Mouse (Mus musculus) erythroblast, adult 5-6 weeks (primary cell): ENCODE results near the gene Cdkn1b. TPM values are rescaled to one million over a fixed set of nuclear protein-coding genes. Genes with fewer than 3 reads are reported as not detected.
A peak's percentile ranks its signal among the peaks of the same experiment; 100 is the strongest.

Experiments
- ATAC-seq: replicated peaks from 2 replicates; pipeline ENCODE4 v1.8.0; 2016; ENCODE audit warnings: moderate number of reproducible peaks, mild to moderate bottlenecking, moderate TSS enrichment, inconsistent platforms; ENCODE audit not compliant: poor library complexity, low FRiP score, severe bottlenecking
- total RNA-seq, 2 experiments: library from RNA; stranded (forward) in 1 of 2; stranded (reverse) in 1 of 2; fragments of 150-400 nt in 1 of 2; fragments of 200-764, 138-1000 nt in 1 of 2; gene quantifications; 2 replicates each; pipeline versions ENCODE4 v1.2.3 to v1.2.4; 2015 to 2017; ENCODE audit warnings: low replicate concordance in 2 of 2

Cdkn1b gene
- total RNA-seq, 2 experiments from 2014 or later = 258 to 386 TPM

DNA sequence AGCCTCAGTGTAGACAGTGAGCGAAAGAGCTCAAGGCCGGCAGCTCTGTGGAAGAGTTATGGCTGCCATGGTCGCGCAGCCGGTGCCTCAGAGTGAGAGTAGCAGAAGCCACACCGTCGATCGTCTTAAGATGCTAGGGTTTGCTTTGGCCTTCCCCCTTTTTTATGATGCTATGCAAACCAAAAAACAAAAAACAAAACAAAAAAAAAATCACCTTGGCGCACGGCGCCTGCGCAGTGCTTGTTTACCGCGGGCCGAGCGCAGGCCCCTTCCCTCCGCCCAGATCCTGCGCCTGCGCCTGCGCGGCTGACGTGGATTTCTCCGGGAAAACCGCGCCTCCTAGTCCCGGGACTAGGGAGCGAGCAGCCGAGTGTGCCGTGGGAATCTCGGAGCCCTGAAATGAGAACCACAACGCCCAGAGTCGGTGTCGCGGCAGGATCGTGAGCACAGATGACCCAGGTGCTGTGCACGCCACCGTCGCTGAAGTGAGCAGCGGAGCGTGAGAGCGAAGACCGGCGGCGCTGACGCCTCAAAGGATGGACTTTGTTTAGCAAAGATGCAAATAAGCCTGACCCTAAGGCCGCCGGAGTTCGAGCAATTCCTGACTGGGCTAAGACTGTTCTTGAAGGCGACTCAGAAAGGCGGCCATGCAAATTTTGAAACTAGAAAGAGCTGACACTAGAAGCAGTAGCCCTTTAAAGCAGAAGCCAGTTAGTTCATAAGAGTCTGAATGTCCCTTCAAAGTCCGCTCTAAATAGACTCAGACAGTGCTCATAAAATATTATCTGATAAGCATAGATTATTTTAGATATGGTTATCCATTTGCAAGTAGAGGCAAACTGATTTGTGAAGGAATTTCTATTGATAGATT lies 21.9 kb upstream of the Cdkn1b start, which contains the start of gene Gpr19:
Gene Gpr19 (minus strand): TSS at position 484 of the 871 bp plus-strand sequence.
- peak; percentile 84 for ATAC-seq

GRCm38 (mm10) chr6:134903368-134903767 lies 16.8 kb upstream of the Cdkn1b start:
- ATAC-seq = no peak

DNA sequence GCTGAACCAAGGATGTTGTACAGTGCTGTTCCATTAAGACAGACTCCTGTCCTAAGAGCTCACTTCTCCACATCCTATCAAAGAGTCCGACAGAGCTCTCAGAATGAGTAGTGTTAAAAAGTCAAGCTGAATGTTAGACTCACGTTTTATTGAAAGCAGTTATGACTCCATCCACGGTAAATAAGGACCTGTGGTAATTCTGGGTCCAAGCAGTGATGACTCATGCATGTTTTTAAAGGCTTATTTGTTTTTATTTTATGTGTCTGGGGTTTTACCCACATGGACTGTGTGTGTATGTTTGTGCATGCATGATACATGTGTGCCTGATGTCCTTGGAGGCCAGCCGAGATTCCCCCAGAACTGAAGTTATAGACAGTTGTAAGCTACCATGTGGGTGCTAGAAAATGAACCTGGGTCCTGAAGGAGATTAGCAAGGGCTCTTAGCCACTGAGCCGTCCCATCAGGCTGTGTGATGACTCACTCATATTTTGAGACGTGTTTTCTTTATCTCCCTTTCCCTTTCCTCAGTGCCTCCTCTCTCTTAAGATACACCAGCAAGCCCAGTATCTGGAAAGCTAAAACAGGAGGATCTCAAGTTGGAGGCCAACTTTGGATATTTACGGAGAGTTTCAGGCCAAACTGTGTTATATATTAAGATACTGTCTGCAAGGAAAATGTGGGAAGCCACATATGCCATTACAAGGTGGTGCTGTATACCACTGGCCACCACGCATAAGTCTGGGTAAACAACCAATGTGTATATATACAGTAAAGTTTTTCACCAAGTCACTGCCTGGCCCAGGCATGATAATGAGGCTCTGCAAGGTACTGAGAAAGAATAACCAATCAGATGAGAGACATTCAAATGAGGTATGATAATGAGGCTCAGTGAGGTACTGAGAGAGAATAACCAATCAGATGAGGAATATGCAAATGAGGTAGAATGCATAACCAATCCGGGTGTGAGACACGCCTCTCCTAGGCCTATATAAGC lies 16.0 kb upstream of the Cdkn1b start:
- ATAC-seq = peak; percentile 85

GRCm38 (mm10) chr6:134905811-134906210 lies 14.4 kb upstream of the Cdkn1b start:
- ATAC-seq = no peak

- no peak for ATAC-seq
Observed at GRCm38 (mm10) chr6:134914523-134914922, 5.7 kb upstream of the Cdkn1b start.

- ATAC-seq = no peak
Observed at GRCm38 (mm10) chr6:134916641-134917040, 3.6 kb upstream of the Cdkn1b start.

DNA sequence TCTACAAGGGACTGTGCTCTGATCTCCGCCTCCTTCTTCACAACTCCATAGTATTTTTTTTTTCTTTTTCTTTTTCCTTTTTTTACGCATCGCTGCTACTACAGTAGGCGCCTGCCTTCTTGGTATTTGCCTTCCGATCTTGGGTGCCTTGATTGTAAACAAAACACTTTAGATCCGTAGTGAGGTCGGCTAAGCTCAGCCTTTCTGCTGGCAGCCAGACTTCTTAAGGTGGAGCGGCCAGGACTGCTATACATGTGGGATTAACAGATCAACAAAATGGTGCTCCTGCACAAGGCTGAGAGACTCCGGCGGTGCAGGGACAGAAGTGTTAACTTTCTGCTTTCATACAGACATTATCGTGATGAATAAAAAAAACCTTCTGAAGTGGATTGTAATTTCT lies 3.1 kb upstream of the Cdkn1b start:
- ATAC-seq = no peak

GRCm38 (mm10) chr6:134918769-134919168 lies 1.4 kb upstream of the Cdkn1b start:
- ATAC-seq = no peak

DNA sequence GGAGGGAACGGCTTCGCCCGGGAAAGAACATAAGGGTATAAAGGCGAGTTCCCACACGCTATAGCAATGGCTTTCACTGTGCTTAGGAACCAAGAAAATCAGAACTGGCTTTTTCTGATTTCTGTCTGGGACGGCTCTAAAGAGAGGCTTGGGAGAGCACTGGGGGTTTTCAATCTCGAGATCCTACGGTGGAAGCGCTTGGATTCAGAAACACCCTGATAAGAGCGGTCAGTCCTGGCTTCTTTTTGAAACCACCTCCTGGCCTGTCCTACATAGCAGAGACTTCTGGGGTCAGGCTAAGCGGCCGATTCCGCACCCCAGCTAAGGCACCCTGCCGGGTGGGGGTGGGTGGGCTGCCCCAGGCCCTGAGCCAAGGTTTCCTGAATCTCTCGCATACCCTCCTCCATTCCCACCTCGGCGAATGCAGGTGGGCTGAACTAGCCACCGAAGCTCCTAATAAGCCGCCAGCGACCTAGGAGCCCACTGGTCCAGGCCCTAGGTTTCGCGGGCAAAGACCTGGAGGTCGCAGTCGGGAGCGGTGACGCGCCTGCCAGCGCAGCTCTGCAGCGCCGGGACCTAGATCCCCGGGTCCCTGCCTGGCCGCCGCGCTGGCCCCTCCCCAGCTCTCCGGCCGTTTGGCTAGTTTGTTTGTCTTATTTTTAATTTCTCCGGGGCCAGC lies 551 bp upstream of the Cdkn1b start:
- ATAC-seq = no peak; the same call in 1 of the 2 replicates

DNA sequence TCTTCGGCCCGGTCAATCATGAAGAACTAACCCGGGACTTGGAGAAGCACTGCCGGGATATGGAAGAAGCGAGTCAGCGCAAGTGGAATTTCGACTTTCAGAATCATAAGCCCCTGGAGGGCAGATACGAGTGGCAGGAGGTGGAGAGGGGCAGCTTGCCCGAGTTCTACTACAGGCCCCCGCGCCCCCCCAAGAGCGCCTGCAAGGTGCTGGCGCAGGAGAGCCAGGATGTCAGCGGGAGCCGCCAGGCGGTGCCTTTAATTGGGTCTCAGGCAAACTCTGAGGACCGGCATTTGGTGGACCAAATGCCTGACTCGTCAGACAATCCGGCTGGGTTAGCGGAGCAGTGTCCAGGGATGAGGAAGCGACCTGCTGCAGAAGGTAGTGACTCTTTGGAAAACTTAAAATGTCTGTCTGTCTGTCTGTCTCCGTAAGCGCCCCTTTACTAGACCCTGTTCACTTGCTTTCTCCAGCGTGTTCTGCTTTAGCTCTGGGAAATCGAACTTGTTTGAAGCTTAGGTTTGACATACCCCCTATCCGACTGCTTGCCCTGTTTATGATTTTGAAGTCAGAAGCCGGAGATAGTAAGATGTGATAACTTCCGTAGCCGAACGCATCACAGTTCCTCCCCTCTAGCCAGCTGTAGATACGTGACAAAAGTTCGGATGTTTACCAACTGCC lies 953 bp downstream of the Cdkn1b start:
- ATAC-seq = peak; percentile 60

DNA sequence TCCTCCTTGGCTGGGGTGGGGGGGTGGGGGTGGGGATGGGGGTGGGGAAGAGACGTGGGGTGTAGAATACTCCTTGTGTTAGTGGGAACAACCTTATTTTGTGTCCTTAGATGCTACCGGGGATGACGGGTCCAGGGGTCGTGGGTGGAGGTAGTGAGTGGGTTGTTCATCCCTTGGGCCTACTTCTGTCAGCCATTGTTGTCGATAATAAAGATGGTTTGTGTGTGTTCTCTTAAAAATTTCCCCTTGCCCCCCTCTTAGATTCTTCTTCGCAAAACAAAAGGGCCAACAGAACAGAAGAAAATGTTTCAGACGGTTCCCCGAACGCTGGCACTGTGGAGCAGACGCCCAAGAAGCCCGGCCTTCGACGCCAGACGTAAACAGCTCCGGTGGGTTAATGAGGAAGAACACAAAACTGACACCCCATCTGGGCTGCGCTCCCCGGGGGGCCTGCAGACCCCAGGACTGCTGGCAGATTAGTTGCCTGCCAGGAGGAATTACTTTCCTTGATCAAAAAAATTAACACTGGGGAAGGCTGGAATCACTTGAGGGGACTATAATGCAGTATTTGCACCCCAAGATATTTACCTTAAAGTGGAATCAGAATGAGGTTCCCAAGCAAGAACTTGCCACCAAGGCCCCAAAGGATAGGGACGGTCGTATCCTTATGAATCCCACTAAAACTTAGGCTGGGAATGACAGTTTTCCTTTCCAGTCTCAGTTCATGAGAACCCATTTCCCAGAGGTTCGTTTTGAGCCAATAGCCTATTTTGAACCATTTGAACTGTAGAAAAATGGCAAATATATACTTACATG lies 1.7 kb downstream of the Cdkn1b start:
- ATAC-seq = no peak

DNA sequence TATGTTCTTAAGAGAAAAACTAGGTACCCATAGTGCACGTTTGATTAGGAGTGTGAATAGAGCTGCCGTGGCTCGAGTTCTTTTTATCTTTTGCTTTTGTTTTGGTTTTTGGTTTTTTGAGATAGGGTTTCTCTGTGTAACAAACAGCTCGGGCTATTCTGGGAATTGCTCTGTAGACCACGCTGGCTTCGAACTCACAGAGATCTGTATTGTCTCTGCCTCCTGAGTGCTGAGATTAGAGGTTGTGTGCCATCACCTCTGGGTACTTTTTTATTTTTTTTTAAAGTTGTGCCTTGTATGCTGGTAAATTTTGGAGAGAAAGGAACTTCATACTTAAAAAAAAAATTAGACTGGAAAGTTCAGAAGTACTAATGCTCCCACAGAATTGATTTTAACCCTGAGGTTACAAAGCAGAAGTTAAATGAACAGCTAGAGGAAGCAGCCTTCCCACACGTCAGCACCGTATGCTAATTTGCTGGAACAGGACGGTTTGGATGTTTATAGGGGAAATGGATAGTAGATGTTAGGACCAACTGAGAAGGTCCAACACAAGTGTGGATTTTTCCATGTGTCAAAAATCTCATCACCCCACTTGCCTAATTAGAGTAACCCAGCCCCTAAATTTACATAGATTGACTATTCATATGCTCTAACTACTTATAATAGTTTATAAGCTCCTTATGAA lies 2.5 kb downstream of the Cdkn1b start:
- ATAC-seq = no peak

GRCm38 (mm10) chr6:134923670-134924069 lies 3.5 kb downstream of the Cdkn1b start:
- no peak for ATAC-seq

- no peak for ATAC-seq
Observed at GRCm38 (mm10) chr6:134924262-134924661, 4.1 kb downstream of the Cdkn1b start.

DNA sequence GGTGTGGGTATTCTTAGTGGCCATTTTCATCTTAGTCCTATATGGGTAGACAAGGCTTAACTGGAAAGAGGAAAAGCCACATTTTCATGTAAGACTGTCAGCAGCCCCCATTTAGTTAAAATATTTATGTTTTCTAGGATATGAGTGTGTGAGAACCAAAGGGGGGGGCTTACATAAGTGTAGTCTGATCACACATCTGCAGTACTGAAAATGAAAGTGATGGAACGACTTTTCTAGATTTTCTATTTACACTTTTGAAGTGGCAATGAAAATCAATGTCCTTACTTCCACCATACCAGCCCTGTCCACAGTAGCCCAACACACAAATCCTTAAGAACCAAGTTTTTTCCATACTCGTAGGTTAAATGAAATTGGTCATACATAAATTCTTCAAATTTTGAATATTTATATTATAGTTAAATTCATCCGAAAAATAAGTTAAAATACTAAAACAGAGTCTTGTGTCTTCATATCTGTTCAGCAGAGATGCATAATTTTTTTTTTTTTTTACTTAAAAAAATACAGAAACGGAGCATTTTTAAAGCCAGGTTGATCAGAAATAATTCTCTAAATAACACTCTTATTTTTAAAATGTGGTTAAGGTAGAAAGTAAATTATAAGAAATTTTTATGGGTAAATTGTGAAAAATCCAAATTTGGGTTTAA lies 5.6 kb downstream of the Cdkn1b start:
- ATAC-seq = no peak

DNA sequence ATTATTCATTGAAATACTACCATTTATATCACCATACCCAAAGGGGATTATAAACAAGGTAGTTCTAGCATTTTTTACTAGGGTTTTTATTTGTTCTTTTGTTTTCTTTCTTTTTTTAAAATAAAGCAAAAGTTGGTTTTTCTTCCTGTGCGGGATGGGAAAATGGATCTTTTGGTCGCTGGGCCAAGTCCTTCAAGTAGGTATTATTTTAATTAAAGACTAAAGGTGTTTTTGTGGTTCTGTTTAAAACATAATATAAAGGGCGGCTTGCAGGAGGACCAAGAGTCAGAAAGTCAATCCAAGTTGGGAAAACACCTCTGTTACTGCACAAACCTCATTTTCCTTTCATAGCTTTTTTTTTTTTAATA lies 6.1 kb downstream of the Cdkn1b start:
- no peak for ATAC-seq

DNA sequence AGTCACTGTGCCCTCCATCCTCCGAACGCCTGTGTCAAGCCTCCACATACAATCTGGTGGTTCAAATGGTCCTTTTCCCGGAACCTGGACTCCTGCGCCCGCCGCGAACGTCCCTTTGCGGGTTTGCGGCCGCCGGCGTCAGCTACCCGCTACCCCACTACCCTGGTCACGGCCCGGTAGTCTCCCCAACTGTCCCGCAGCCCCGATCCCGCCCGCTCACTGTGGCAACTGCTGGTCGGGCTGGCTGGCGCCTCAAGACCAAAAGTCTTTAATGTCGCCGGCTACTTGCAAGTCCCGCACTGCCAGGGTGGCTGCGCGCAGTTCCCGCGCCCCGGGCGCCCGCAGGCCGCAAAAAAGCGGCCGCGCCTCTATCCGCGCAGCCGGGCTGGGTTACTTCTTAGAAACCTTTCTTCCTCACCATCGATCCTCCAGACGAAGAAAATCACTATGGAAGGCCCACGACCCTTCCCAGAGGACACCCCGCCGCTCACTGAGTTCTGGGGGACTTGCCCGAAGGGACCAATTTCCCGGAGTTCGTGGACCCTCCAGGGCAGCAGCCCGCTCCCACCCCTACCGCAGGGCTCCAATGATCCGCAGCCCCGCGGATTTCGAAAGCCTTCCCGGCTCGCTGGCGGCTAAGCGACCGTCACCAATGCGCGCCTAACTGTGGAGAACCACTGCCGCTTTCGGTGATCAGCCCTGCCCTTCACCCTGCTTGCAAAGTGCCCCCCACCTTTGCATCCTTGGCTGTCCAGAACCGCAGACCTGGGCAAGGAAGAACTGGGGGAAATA lies 6.8 kb downstream of the Cdkn1b start:
- ATAC-seq = peak; percentile 13
